Mouse (Mus musculus) liver, embryonic 14.5 days (tissue): Measurements from ENCODE around the gene Olfr678. TPM values are rescaled to one million over a fixed set of nuclear protein-coding genes. Genes with fewer than 3 reads are reported as not detected.
"Not testable (repeated sequence)": the region's sequence is repeated elsewhere in the genome, so short reads cannot be mapped to it uniquely, and the experiment has no call there.

Experiments
- ATAC-seq: fragments of 200-750 bp; cut with Nextera tagmentation; 2 replicates; pipeline ENCODE4 v1.8.0; 2017; ENCODE audit warnings: moderate number of reproducible peaks, mild to moderate bottlenecking, moderate library complexity; ENCODE audit not compliant: insufficient read depth
- DNase-seq, 3 experiments: peaks; one replicate each; pipeline ENCODE4 v3.0.0-alpha.2; 2012 to 2013; ENCODE audit warnings: low read depth in 3 of 3, low spot score in 3 of 3
- H3K27ac ChIP-seq: fragments of 300-500 bp; sonication (generic); 2 replicates; pipeline ENCODE4 v1.5.1; 2014; ENCODE audit warnings: moderate library complexity, mild to moderate bottlenecking, control low read depth, inconsistent platforms
- H3K27me3 ChIP-seq: fragments of 300-500 bp; sonication (generic); 2 replicates; pipeline ENCODE4 v1.6.1; 2014; ENCODE audit warnings: mild to moderate bottlenecking, low read length, moderate library complexity; ENCODE audit not compliant: control insufficient read depth, insufficient read depth
- H3K36me3 ChIP-seq: fragments of 300-500 bp; sonication (generic); replicated peaks from 2 replicates; pipeline ENCODE4 v1.6.1; 2014; ENCODE audit warnings: low read depth; ENCODE audit not compliant: control insufficient read depth, insufficient read depth
- H3K4me1 ChIP-seq, 2 experiments: fragments of 200-500 bp in 1 of 2; fragments of 300-500 bp in 1 of 2; sonication (generic) in 1 of 2; replicated peaks; 2 replicates each; pipeline ENCODE4 v1.6.1; 2012 to 2014; ENCODE audit warnings: antibody characterized with exemption in 1 of 2, inconsistent platforms in 1 of 2, low read length in 1 of 2; ENCODE audit not compliant: control insufficient read depth in 2 of 2, insufficient read depth in 2 of 2
- H3K4me2 ChIP-seq: fragments of 300-500 bp; sonication (generic); 2 replicates; pipeline ENCODE4 v1.6.1; 2014; ENCODE audit warnings: low read depth, mild to moderate bottlenecking, control low read depth, moderate library complexity
- H3K4me3 ChIP-seq, 2 experiments: fragments of 200-500 bp in 1 of 2; fragments of 300-500 bp in 1 of 2; sonication (generic) in 1 of 2; 2 replicates each; pipeline ENCODE4 v1.5.1; 2012 to 2014; ENCODE audit warnings: low read depth in 2 of 2, low read length in 2 of 2, mild to moderate bottlenecking in 2 of 2, control low read depth in 1 of 2, inconsistent platforms in 1 of 2, moderate library complexity in 1 of 2; ENCODE audit not compliant: insufficient read depth in 1 of 2
- H3K9ac ChIP-seq: fragments of 300-500 bp; sonication (generic); replicated peaks from 2 replicates; pipeline ENCODE4 v1.6.1; 2014; ENCODE audit warnings: mild to moderate bottlenecking, control low read depth, moderate library complexity
- H3K9me3 ChIP-seq: fragments of 300-500 bp; sonication (generic); 2 replicates; pipeline ENCODE4 v1.6.1; 2016; ENCODE audit warnings: low read length, mixed read lengths; ENCODE audit not compliant: control insufficient read depth
- CTCF ChIP-seq: IDR thresholded peaks from 2 replicates; pipeline ENCODE4 v1.5.1; 2016; ENCODE audit warnings: antibody characterized with exemption, low read depth, control low read depth
- EP300 ChIP-seq: IDR thresholded peaks from 2 replicates; pipeline ENCODE4 v1.6.1; 2016; ENCODE audit warnings: antibody characterized with exemption, low read depth
- WGBS: fragments of 180-500 bp; shearing (Covaris S2); extraction: QIAGEN DNeasy Blood & Tissue Kit; methylation state at CpG from one replicate; pipeline ENCODE4 v1.1.7; 2014; ENCODE audit not compliant: insufficient replicate concordance; 5-methylcytosine and 5-hydroxymethylcytosine counted together
- polyA plus RNA-seq, 2 experiments: library from polyadenylated mRNA; depleted of rRNA in 1 of 2; stranded (reverse) in 1 of 2; unstranded in 1 of 2; fragments of >200 nt; fragmentation: Nextera tagmentation in 1 of 2; extraction: Ambion mirVana in 1 of 2; gene quantifications; 2 replicates each; pipeline versions ENCODE4 v1.2.1 to v1.2.3; 2012 to 2014

Gene Olfr678
- polyA plus RNA-seq (2012; rRNA removed) = not detected in 2 replicates
- polyA plus RNA-seq (2014; fragmentation: Nextera tagmentation; extraction: Ambion mirVana) = not detected in 2 replicates

DNA sequence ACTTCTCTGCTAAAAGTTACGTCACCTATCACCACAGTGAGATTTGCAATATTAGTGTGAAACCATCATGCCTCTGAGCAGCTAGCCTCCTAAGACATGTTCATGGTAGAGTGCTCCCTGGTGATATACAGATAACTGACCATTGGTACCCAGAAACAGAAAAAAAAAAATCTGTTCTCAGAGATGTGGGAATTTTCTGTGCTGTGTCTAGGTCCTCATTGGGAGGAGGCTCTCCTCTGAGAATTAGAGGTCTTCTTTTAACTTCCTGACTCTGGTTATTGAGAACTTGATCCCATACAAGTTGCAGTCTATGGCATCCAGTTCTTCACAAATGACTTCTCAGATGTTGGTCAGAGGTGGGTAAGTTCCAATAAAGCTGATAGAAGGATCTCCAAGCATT lies at the start of gene Olfr678:
Gene Olfr678 (plus strand): TSS at position 301 of the 400 bp plus-strand sequence.
- Histone ChIP-seq H3K9ac (no peak within 1 kb of the TSS), H3K4me1 (no peaks in the 10 kb centered on the region), H3K36me3 (no peaks in the 10 kb centered on the region), H3K4me3 (no peak within 1 kb of the TSS), H3K9me3 (no peaks in the 10 kb centered on the region), H3K4me2 (no peak within 1 kb of the TSS), H3K27ac (no peak within 1 kb of the TSS), H3K27me3 (no peaks in the 10 kb centered on the region)
- ATAC-seq = no peak
- 61% methylated on average over 1 of the region's 1 CpGs for WGBS
- TF ChIP-seq CTCF (no peak), EP300 (no peak)
- no peak for DNase-seq

DNA sequence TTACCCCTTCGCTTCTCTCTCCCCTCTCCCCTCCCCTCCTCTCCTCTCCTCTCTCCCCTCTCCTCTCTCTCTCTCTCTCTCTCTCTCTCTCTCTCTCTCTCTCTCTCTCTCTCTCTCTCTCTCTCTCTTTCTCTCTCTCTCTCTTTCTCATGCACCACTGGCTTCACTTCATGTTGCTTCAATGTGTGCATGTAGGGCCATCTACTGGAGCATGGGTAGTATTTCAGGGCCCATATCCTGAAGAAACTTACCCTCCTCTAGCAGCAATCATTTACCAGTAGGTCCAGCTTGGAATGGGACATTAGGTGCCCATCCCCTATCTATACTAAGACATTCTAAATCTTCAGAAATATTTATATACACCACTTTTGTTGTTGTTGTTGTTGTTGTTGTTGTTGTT lies 41.7 kb upstream of the Olfr678 start:
- Histone ChIP-seq H3K4me1 (no peaks in the 10 kb centered on the region), H3K4me3 (no peak overlapping the region), H3K9me3 (no peaks in the 10 kb centered on the region), H3K4me2 (no peak overlapping the region), H3K27me3 (no peaks in the 10 kb centered on the region), H3K9ac (no peak overlapping the region), H3K36me3 (no peaks in the 10 kb centered on the region), H3K27ac (no peak overlapping the region)
- ATAC-seq (no peak), DNase-seq (no peak)
- WGBS = 63% methylated on average over 1 of the region's 1 CpGs
- TF ChIP-seq CTCF (no peak), EP300 (no peak)

DNA sequence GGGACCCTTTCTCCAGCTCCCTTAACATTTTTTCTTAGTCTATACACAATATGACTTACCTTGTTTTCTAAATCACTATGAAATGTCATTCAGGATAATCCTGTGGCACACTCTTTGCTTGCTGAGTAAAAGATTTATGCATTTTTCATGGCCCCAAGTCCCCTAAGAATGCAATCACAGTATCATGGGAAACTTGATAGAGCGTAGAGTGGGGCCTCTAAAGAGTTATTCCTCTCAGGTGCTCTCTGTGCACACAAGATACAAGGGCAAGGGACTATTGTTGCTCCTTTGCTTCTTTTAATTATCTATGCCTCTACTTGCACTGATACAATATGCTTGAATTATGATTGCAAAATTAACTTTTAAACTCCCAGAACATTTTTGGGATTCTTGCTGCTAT lies 35.9 kb upstream of the Olfr678 start, which contains the start of gene Olfr675:
Gene Olfr675 (minus strand): TSS at position 101 of the 400 bp plus-strand sequence.
- DNase-seq = no peak
- H3K9me3 ChIP-seq = no peaks in the 10 kb centered on the region
- no peak within 1 kb of the TSS for H3K27ac ChIP-seq
- H3K4me3 ChIP-seq = no peak within 1 kb of the TSS
- H3K9ac ChIP-seq = no peak within 1 kb of the TSS
- TF ChIP-seq EP300 = no peak
- no peak for TF ChIP-seq CTCF
- no peak for ATAC-seq
- no peak within 1 kb of the TSS for H3K4me2 ChIP-seq
- H3K4me1 ChIP-seq = no peaks in the 10 kb centered on the region
- no peaks in the 10 kb centered on the region for H3K36me3 ChIP-seq
- 32% methylated on average over 1 of the region's 1 CpGs for WGBS
- H3K27me3 ChIP-seq = no peaks in the 10 kb centered on the region

- ATAC-seq = no peak
- H3K4me1 ChIP-seq = no peaks in the 10 kb centered on the region
- no peak for TF ChIP-seq EP300
- no peak for TF ChIP-seq CTCF
- no peak within 1 kb of the TSS for H3K4me3 ChIP-seq
- H3K36me3 ChIP-seq = no peaks in the 10 kb centered on the region
- no peak within 1 kb of the TSS for H3K27ac ChIP-seq
- H3K9me3 ChIP-seq = no peaks in the 10 kb centered on the region
- no peak within 1 kb of the TSS for H3K9ac ChIP-seq
- H3K4me2 ChIP-seq = no peak within 1 kb of the TSS
- H3K27me3 ChIP-seq = no peaks in the 10 kb centered on the region
- no peak for DNase-seq
Observed at GRCm38 (mm10) chr7:105032398-105032797, 31.9 kb upstream of the Olfr678 start, which contains the start of gene Olfr676. Olfr676 (plus strand) TSS chr7:105032698.

- WGBS = 35% methylated on average over 5 of the region's 5 CpGs
- H3K27me3 ChIP-seq, H3K27ac ChIP-seq, H3K4me1 ChIP-seq, H3K9me3 ChIP-seq, ATAC-seq, H3K4me2 ChIP-seq, H3K36me3 ChIP-seq, DNase-seq, H3K4me3 ChIP-seq, H3K9ac ChIP-seq: not testable (repeated sequence)
Observed at GRCm38 (mm10) chr7:105033836-105034235, 30.4 kb upstream of the Olfr678 start.
